Mouse (Mus musculus) liver, adult 2 months (tissue): ENCODE data around the gene Stox2.

Source experiments
- CTCF ChIP-seq: fragments of 200-500 bp; IDR thresholded peaks from 2 replicates; pipeline ENCODE4 v1.5.1; 2011; ENCODE audit warnings: low read depth, low read length, control low read depth
- POLR2A ChIP-seq: fragments of 200-500 bp; IDR thresholded peaks from 2 replicates; pipeline ENCODE4 v1.6.1; 2011; ENCODE audit warnings: low read length, control low read depth; ENCODE audit not compliant: insufficient read depth; ENCODE audit errors: extremely low read depth

- no peak for TF ChIP-seq POLR2A
- TF ChIP-seq CTCF: no peak
Observed at GRCm38 (mm10) chr8:47208246-47208645, 237.9 kb downstream of the Stox2 start.
